Mouse (Mus musculus): ENCODE results near the gene Mmachc.

Mmachc gene

DNA sequence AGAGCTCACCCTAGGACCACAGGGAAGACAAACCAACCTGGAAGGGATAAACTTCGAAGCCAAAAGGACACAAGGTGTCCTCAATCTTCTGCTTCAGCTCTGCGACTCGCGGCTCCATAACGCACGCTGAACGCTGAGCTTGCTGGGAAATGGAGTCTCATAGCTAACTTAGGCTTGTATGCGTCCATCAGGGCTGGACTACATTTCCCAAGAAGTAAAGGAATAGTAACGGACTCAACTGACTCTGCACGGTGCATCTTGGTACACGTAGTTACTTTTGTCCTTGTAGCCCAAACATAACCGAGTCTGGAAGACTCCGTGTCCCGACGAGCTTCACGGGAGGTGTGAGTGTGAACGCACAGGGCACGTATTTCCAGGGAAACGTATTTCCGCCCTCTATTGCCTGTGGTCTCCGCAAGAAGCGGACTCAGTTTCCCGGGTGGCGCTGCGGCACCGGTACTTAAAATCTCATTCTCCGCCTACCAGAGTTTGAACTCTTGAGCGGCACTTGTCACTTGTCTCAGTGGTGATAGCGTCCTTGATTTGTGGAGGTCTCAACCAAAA lies at the start of gene Mmachc, which contains the start of gene Ccdc163:
TSS of gene Mmachc (minus strand) at position 206 of the 564 bp plus-strand sequence.
TSS of gene Ccdc163 (plus strand) at position 309 of the 564 bp plus-strand sequence.
- DNase-seq (ENCODE audit: extremely low read depth, low read depth, low spot score): peak; percentile 97

DNA sequence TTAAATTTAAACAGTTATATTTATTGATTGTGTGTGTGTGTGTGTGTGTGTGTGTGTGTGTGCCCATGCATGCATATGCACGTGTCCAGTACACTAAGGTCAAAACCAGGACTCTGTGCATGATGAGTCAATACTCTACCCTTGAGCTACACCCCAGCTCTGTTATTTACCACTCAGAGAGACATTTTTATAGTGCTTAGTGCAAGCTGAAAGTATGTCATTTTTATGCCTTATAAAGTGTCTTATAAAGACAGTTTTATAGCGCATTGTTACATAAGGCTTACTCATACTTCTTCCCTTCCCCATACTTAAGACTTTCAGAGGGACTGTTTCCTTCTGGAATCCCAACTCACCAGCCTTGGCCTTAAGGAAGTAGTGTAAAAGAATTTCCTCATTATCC lies 41.5 kb upstream of the Mmachc start:
- DNase-seq (ENCODE audit: extremely low read depth, low read depth, low spot score): no peak

DNA sequence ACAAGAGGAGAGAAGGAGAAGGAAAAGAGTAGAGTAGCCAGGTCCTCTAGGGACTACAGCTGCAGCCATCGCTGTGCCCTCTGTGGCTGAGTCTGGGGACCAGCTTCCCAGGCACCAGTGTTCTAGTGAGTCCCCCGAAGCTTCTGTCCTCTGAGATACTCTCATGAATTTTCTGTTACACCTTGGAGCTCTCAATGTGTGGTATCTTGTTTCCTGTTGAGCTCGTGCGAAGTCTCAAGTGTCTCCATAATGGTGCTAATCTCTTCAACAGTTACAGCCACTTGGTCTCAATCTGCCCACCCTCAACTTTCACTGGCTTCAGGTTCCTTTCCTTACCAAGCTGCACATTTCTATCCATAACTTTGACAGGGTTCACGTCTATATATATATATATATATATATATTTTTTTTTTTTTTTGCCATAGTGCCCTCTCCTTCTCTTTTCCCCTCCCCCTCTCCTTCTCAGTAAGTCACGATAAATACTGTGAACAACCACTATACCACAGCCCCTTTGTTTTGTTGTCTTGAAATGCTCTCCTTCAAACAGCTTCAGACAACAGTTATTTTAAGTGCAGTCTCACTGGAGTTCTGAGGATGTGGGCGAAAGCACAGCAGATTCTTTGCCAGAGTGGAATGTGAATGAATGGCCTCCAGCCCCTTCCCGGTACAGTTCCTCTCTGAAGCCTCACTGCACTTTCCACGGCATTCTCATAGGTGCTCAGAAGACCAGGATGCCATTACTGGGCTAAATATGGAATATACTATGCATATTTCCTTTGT lies 31.0 kb upstream of the Mmachc start:
- no peak for DNase-seq (ENCODE audit: extremely low read depth, low read depth, low spot score)

DNA sequence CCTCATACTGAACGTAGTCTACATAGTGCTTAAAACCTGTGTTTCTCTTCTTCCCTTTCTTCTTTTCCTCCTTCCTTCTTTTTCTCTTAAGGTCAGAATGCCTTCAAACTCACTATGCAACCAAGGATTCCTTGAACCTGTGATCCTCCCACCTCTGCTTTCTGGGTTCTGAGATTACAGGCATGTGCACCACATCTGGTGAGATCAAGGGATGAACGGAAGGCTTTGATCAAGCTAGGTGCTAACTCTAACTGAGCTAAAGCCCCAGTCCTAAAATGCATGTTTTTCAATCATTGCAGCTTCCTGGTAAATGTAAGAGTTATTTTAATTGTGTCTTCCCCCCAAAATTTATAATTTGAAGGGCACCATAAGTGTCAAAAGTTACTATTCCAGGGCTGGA lies 26.8 kb upstream of the Mmachc start:
- no peak for DNase-seq (ENCODE audit: extremely low read depth, low read depth, low spot score)

DNA sequence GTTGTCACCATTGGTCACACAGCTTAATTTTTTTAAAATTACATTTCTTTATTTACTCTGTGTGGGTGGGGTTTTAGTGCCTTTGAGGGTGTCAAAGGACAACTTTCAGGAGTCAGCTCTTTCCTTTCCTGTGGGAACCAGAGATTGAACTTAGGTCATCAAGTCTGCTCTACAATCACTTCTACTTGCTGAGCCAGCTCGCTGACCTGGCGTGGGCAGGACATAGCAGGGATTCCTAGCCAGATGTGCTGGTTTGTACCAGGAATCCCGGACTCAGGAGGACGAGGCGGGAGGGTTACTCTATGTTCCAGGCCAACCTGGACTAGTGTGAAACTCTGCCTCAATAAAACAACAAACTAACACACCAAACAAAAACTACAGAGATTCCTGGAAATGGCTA lies 24.1 kb upstream of the Mmachc start:
- DNase-seq (ENCODE audit: extremely low read depth, low read depth, low spot score): no peak

DNA sequence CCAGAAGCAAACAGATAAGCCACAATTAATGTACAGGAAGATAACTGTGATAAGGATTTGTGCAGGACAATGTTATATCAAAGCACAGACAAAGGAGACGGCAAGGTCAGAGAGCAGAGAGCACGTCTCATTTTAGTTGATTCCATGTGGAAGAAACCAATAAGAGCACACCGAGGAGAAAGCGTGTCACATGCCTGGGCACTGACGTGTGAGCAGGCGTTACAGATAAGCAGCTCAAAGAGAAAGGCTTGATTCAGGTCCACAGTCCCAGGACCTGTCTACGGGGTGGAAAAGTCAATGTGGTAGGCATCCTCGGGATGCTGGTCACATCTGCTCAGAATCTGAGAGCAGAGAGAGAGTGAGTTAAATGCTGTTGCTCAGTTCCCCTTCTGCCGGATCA lies 22.9 kb upstream of the Mmachc start:
- no peak for DNase-seq (ENCODE audit: extremely low read depth, low read depth, low spot score)

DNA sequence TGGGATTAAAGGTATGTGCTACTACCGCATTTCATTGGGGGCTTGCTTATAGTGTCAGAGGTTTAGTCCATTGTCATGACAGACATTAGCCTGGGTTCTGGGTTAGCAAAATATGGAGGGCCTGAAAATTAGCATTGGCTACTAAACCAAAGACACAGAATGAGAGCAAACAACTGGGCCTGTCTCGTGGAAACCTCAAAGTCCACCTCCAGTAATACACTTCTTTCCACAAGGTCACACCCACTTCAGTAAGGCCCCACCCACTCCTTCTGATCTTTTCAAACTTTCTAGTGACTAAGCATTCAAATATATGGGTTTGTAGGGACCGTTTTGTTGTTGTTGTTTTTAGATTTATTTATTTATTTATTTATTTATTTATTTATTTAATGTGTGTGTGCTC lies 21.3 kb upstream of the Mmachc start:
- no peak for DNase-seq (ENCODE audit: extremely low read depth, low read depth, low spot score)

DNA sequence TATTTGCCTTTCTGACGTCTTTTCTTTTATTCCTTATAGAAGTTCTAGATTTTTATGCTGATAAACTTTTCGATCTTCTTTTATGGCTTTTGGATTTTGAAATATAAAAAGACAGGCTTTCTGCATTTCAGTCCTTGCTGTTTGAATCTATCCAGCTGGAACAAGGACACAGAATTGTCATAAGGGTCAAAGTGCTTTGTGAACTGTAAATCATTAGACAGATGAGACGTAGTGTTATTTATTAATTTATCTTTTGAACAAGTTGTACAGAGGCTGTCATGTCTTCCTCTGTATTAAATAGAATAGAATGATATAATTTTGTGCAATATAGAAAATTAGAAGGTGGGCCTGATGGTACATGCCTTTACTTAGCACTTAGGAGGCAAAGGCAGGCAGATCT lies 19.2 kb upstream of the Mmachc start:
- DNase-seq (ENCODE audit: extremely low read depth, low read depth, low spot score): no peak

DNA sequence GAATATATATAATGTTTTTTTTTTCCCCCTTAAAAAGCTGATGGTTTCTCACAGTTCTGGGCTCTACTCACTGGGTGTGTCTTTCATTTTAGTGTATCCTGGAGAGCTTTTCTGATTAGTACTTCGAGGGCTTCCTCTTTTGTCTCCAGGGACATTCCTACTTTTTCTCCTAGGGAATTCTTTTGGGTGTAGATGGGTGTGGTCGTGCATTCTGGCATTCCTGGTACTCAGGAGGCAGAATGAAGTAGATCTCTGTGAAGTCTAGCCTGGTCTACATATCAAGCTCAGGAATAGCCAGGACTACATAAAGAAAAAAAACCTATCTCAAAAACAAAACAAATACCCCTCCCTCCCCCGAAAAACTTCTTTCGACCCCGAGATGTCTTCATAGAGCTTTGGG lies 17.2 kb upstream of the Mmachc start:
- no peak for DNase-seq (ENCODE audit: extremely low read depth, low read depth, low spot score)

DNA sequence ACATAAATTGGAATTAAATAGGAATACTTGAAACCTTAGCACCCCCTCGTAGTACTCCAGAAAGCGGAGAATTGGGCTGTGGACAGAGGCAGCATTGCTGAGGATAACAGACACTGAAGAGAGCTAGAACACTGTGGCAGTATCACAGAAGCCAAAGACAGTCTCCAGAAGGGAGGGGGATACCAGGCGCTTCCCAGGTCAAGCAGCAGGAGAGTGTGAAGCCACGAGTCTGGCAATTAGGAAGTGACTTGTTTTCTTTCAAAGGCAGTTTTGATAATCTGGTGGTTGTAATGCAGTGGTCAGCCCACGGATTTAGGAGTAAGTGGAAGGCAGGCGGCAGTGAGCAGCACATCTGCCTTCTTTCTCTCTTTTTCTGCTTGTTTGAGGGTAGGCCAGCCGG lies 14.0 kb upstream of the Mmachc start:
- no peak for DNase-seq (ENCODE audit: extremely low read depth, low read depth, low spot score)

DNA sequence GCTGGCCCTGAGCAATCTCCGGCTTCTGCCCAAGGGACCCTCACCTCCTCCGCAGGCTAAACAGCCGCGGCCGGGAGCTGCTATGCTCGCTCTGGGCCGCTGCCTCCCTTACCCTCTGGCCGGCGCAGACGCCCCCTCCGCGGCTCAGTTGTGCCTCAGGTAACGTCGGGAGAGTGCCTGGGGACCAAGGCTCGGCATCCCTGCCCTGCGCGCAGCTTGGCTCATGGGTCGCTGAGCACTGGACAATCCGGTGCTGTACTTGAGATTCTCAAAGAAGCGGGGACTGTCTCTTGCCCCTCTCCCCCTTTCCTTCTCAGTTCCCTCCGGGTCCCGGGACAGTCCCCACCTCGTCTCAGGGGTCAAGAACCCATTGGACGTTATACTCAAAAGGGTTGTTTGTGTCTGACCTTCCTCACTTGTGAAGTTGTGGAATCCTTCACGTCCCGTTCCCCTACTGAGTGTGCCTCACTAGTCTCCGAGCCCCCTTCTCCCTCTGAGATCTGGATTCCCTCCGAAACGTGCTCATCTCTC lies 13.0 kb upstream of the Mmachc start:
- no peak for DNase-seq (ENCODE audit: extremely low read depth, low read depth, low spot score)

DNA sequence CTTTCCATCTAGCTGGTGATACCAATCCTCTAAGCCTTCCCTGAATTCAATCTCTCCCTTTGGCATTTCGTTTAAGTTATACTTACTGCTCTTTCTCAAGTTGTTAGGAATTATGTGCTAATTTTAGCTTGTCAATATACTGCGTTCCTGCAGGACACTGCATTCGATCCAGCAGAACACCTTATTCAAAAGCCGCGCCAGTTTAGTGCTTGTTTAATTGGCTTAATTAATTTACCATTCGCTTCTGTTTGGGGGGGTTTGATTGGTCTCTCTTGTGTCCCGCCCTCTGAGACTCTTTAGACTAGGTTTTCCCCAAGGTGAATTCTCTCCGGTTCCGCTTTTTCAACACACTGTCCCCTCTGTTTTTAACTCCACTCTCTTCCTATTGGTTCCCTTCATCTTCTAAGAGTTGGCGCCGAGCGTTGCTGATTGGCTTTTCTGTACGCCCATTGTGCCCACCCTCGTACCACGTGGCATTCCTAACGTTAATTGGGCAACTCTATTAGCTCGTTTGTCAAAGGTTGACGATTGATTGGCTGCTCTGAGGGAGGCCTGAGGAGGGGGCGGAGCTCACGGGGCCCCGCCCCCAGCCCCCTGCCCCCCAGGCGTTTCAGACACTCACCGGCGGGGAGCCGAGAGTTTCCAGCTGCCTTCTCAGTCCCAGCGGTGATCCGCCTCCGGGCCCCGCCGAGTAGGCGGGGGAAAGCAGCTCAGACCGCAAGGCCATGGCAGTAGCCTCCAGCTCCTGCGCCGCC lies 12.3 kb upstream of the Mmachc start, which contains the start of gene Tesk2:
TSS of gene Tesk2 (plus strand) at position 606 of the 755 bp plus-strand sequence.
- peak; percentile 73 for DNase-seq (ENCODE audit: extremely low read depth, low read depth, low spot score)

DNA sequence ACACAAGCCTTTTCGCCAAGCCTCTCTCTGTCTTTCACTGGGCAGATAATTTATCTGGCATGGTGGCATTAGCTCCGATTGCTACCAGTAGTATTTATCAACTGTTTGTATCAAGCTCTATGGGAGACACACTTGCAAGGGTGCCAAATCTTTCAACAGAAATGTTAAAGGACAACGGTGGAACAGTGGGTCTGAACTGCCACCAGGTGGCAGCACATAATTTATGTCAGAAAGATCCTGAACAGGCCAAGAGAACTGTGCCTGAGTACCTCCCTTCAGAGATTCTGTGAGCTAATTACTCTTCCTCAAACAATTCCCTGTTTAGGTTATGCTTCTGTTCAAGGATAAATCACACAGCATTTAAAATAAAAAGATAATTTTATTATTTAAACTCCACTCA lies 11.2 kb upstream of the Mmachc start:
- DNase-seq (ENCODE audit: extremely low read depth, low read depth, low spot score): peak; percentile 18

DNA sequence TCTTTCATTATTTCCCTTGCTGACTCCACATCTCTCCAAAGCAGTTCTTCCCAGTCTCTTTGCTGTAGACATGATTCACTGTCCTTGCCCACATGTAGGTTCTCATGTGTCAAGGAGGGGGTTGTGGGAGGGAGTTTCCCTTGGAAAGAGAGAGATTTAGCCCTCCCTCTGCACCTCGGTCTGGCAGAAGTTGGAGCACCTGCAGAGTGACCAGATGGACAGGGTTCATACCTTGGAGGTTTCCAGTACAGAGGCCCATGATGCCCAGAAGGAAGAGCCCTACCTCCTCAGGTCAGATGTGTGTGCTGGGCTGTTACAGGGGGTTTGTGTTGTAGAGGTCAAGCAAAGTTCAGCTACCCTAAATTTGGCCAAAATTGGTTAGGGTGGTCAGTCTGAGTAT lies 4.3 kb upstream of the Mmachc start:
- no peak for DNase-seq (ENCODE audit: extremely low read depth, low read depth, low spot score)

DNA sequence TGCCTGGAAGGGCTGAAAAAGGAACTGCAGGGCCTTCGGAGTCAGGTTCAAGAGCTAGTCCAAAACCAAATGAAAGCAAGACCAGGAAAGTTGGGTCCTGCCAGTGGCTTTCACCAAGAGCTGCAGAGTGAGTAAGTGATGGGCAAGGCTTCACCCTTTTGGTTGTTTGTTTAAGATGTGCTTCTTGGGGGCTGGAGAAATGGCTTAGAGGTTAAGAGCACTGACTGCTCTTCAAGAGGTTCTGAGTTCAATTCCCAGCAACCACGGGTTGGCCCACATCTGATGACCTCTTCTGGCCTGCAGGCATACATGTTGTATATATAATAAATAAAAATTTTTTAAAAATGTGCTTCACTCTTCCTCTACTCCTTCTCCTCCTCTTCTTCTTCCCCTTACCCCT lies 1.9 kb upstream of the Mmachc start:
- no peak for DNase-seq (ENCODE audit: extremely low read depth, low read depth, low spot score)

DNA sequence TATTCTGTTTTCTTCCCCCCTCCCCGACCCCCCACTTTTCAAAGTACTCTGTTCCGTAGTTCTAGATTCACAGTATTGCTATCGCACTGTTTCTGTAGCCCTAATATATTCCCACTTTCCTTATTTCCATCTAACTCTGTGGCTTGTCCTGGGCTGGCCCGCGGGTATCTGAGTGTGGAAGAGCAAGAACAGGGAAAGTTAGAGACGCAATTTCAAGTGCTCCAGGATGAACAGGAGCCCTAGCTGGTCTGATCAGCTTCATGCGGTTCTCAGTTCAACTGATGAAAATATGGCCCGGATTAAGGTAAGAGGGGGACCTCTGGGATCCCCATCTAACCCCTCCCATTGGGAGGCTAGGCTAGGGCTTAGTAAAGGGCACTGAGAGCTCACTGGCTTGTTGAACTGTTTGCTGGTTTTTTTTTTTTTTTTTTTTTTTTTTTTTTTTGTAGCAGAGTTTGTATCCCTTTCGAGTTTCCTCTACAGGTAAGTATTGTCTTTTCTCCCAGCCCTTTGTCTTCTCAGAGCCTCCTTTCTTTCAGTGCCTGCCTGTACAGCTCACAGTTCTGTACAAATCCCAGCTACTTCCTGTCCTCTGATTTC lies 685 bp upstream of the Mmachc start:
- DNase-seq (ENCODE audit: extremely low read depth, low read depth, low spot score): no peak

DNA sequence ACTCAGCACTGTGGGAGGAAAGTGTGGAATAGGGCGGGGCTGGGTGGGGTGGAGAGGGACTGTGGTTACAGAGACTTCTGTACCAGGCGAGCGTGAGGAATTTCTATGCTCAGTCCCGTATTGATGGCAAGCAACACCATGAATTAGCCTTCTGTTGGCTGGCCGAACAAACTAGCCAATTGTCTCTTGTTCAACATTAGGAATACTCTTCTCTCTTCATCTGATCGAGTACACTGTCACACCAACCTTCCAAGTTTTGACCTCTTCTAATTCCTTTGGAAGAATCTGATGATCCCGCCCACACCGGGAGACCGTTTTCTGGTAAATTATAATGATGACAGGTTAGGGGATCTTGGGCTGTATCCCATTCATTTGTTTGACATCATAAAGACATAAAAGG lies 540 bp downstream of the Mmachc start:
- DNase-seq (ENCODE audit: extremely low read depth, low read depth, low spot score): no peak

DNA sequence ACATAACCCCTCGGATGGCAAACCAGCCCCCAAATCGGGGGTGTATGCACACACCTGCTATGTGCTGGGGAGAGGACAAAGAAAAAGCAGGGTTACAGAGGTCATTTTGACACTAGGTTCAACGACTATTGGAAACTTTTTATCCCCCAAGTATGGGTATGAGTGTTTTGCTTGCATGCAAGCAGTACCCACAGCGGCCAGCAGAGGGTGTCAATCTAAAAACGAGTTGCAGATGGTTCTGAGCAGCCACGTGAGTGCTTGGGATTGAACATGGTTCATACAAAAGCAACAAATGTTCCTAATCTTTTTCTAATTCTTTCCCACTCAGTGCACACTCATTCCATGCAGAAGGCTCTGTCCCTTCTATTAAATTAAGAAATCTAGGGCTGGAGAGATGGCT lies 4.4 kb downstream of the Mmachc start:
- DNase-seq (ENCODE audit: extremely low read depth, low read depth, low spot score): no peak

DNA sequence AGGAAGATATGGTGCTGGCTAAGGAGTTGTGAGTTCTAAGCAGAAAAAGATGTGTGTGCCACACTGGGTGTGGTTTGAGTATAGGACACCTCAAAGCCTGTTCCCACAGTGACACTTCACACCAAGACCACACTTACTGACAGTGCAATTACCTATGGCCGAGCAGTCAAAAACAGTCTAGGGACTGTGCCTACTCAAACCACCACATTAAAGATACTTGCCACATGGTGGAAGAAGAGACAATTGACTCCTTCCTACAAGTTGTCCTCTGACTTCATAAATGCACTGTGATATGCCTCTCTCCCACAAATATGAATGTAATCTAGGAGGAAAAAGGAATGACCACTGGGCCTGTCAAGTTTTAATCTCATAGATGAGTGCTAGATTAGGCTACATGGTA lies 7.2 kb downstream of the Mmachc start:
- DNase-seq (ENCODE audit: extremely low read depth, low read depth, low spot score): no peak

DNA sequence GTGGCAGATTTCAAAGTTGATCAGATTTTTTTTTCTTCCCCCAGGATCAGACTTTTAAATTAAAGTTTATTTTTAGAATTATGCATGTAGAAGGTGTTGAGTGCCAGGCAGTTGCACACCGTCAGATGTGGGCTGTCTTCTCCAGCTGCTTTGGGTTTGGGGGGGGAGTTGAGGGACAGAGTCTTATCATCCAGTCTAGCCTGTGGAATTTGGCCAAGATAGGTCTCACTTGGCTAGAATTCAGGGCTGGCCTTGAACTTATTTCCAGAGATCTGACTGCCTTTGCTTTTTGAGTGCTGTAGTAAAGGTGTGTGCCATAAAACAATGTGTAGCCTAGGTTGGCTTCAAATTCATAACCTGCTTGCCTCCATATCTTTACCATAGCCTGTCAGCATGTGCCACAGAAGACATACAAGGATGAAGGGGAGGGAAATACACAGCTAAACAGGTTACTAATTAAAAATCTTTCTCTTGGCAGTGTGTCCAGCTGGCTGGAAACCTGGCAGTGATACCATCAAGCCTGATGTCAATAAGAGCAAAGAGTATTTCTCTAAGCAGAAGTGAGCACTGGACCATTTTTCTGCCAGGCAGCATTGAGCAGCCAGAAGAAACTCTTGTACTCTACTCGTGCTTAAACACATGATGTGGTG lies 9.4 kb downstream of the Mmachc start:
- DNase-seq (ENCODE audit: extremely low read depth, low read depth, low spot score): no peak

DNA sequence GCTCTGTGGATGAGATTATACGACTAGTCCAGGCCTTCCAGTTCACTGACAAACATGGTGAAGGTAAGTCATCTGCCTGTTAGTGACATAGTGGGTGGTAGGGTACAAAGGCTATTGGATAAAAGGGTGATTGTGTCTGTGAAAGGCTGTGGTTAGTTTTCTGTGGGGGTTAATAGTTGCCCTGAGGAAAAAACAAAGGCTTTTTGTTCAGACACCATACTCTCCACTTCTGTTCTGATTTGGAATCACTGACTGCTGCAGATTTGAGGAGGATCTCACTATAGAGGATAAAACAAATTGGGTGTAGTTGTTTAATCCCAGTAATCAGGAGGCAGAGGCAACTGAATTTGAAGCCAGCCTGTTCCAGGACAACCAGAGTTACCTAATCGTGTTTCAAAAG lies 14.4 kb downstream of the Mmachc start:
- no peak for DNase-seq (ENCODE audit: extremely low read depth, low read depth, low spot score)
